Mouse (Mus musculus): ENCODE data around the gene Lrrc74a. TPM values are rescaled to one million over a fixed set of nuclear protein-coding genes. Genes with fewer than 3 reads are reported as not detected.

Lrrc74a gene
- total and polyA plus RNA-seq, 3 experiments: not detected

- Histone ChIP-seq H3K79me2 (replicated peaks; ENCODE audit: control insufficient read depth, extremely low read depth, insufficient read depth, poor library complexity, severe bottlenecking) (no peaks in the 10 kb centered on the region), H3K4me3 (replicated peaks in 1 of 3; ENCODE audit: low read depth in 2 of 3, low read length in 2 of 3, poor library complexity in 1 of 3) (no peak overlapping the region), H3K36me3 (replicated peaks in 1 of 2; ENCODE audit: control insufficient read depth in 1 of 2, insufficient read depth in 1 of 2, low read length in 1 of 2) (no peaks in the 10 kb centered on the region), H3K9me3 (replicated peaks; ENCODE audit: low read length) (no peaks in the 10 kb centered on the region), H3K4me1 (ENCODE audit: control insufficient read depth in 1 of 2, insufficient read depth in 2 of 2) (peaks cover 17 to 39% of the 10 kb centered on the region in 2 experiments), H3K27me3 (replicated peaks) (no peaks in the 10 kb centered on the region), H3K9ac (ENCODE audit: insufficient read depth, low read depth) (no peak overlapping the region), H3K4me2 (ENCODE audit: insufficient read depth, low read depth, poor library complexity, severe bottlenecking) (no peak overlapping the region), H3K27ac (ENCODE audit: insufficient read depth, low read depth) (no peak overlapping the region)
- TF ChIP-seq CTCF (conservative IDR thresholded peaks at IDR 0.05 in 1 of 2, IDR thresholded peaks at IDR 0.05 in 1 of 2; ENCODE audit: low read depth in 2 of 2, low read length in 2 of 2): no peak
- TF ChIP-seq EP300 (IDR thresholded peaks at IDR 0.05; ENCODE audit: low read length): no peak
- no peak for TF ChIP-seq RAD21 (IDR thresholded peaks at IDR 0.05; ENCODE audit: low read depth, low read length)
- TF ChIP-seq NELFE (IDR thresholded peaks at IDR 0.05; ENCODE audit: low read depth, low read length): no peak
- no peak for TF ChIP-seq IRF4 (IDR thresholded peaks at IDR 0.05; ENCODE audit: low read depth, low read length)
- no peak for TF ChIP-seq USF1 (IDR thresholded peaks at IDR 0.05; ENCODE audit: low read depth, low read length)
- TF ChIP-seq MAFK (IDR thresholded peaks at IDR 0.05; ENCODE audit: insufficient replicate concordance, low read length): no peak
- no peak for TF ChIP-seq TCF12 (IDR thresholded peaks at IDR 0.05; ENCODE audit: low read depth, low read length)
- no peak for DNase-seq (ENCODE audit: extremely low read depth)
- dilution Hi-C loops (cut with MboI; ENCODE audit: extremely low pct_ligation_motif_present, extremely low pct_unique_long_range_greater_than_20kb, low sequenced_read_pairs) (no loop called here), in situ Hi-C loops (cut with MboI; ENCODE audit: low pct_ligation_motif_present, low pct_unique_long_range_greater_than_20kb, low sequenced_read_pairs) (loop anchor here (5.0 kb wide), 1 partner anchor 111 kb away; no protein-coding TSS in a partner anchor)
Measured at GRCm38 (mm10) chr12:86796351-86796750, 62.2 kb downstream of the Lrrc74a start.

DNA sequence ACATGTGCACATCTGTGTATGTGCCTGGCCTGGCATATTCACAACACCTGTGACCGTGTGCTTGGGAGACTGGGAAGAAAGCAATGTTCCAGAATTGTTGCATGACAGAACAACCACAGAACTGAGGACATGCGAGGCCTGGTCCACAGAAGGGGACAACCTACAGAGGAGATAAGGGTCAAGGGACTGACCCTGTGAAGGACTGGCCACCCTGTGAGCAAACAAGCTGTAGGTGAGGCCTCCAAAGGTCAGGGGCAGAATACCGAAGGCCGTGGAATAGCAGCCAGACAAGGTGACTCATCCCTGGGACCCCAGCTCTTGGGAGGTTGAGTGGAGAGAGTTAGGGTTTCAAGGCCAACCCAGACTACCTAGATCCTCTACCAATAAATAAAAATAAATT is 63.6 kb downstream of the Lrrc74a start:
- in situ Hi-C loops (cut with MboI; ENCODE audit: low pct_ligation_motif_present, low pct_unique_long_range_greater_than_20kb, low sequenced_read_pairs): loop anchor here (5.0 kb wide), 1 partner anchor 110 kb away; no protein-coding TSS in a partner anchor
- dilution Hi-C loops (cut with MboI; ENCODE audit: extremely low pct_ligation_motif_present, extremely low pct_unique_long_range_greater_than_20kb, low sequenced_read_pairs): no loop called here
- no peak overlapping the region for H3K4me2 ChIP-seq (ENCODE audit: insufficient read depth, low read depth, poor library complexity, severe bottlenecking)
- H3K27me3 ChIP-seq (replicated peaks): no peaks in the 10 kb centered on the region
- no peaks in the 10 kb centered on the region for H3K36me3 ChIP-seq (replicated peaks in 1 of 2; ENCODE audit: control insufficient read depth in 1 of 2, insufficient read depth in 1 of 2, low read length in 1 of 2)
- H3K9ac ChIP-seq (ENCODE audit: insufficient read depth, low read depth): no peak overlapping the region
- H3K9me3 ChIP-seq (replicated peaks; ENCODE audit: low read length): no peaks in the 10 kb centered on the region
- DNase-seq (ENCODE audit: extremely low read depth): no peak
- peaks cover 24 to 54% of the 10 kb centered on the region in 2 experiments for H3K4me1 ChIP-seq (ENCODE audit: control insufficient read depth in 1 of 2, insufficient read depth in 2 of 2)
- TF ChIP-seq ELF1 (IDR thresholded peaks at IDR 0.05; ENCODE audit: low read depth, low read length) (no peak), CHD1 (IDR thresholded peaks at IDR 0.05; ENCODE audit: low read depth, low read length) (no peak), JUN (IDR thresholded peaks at IDR 0.05; ENCODE audit: insufficient read depth, low read depth, low read length) (no peak), CTCF (conservative IDR thresholded peaks at IDR 0.05 in 1 of 2, IDR thresholded peaks at IDR 0.05 in 1 of 2; ENCODE audit: low read depth in 2 of 2, low read length in 2 of 2) (no peak), MAX (IDR thresholded peaks at IDR 0.05; ENCODE audit: low read length) (no peak), POLR2A (IDR thresholded peaks at IDR 0.05; ENCODE audit: low read depth, low read length) (no peak), KAT2A (IDR thresholded peaks at IDR 0.05; ENCODE audit: insufficient replicate concordance, low read length) (no peak), ZKSCAN1 (IDR thresholded peaks at IDR 0.05; ENCODE audit: borderline replicate concordance, low read depth, low read length) (no peak), TBP (conservative IDR thresholded peaks at IDR 0.05; ENCODE audit: low read depth, low read length) (no peak), ZMIZ1 (IDR thresholded peaks at IDR 0.05; ENCODE audit: low read depth, low read length) (no peak), EP300 (IDR thresholded peaks at IDR 0.05; ENCODE audit: low read length) (no peak), E2F4 (IDR thresholded peaks at IDR 0.05; ENCODE audit: insufficient replicate concordance, low read depth, low read length) (no peak), RCOR1 (conservative IDR thresholded peaks at IDR 0.05; ENCODE audit: low read depth, low read length) (no peak)
- no peaks in the 10 kb centered on the region for H3K79me2 ChIP-seq (replicated peaks; ENCODE audit: control insufficient read depth, extremely low read depth, insufficient read depth, poor library complexity, severe bottlenecking)
- H3K27ac ChIP-seq (ENCODE audit: insufficient read depth, low read depth): no peak overlapping the region
- H3K4me3 ChIP-seq (replicated peaks in 1 of 3; ENCODE audit: low read depth in 2 of 3, low read length in 2 of 3, poor library complexity in 1 of 3): no peak overlapping the region

Data from CH12.LX (cell line).